Mouse (Mus musculus) lung, postnatal 0 days (tissue): ENCODE data around the gene Itgb5. TPM values are rescaled to one million over a fixed set of nuclear protein-coding genes. Genes with fewer than 3 reads are reported as not detected.

ENCODE experiments used
- ATAC-seq: fragments of 200-750 bp; cut with Nextera tagmentation; 2 replicates; pipeline ENCODE4 v1.8.0; 2017; ENCODE audit warnings: moderate library complexity
- DNase-seq: peaks from one replicate; pipeline ENCODE4 v3.0.0-alpha.2; 2016; ENCODE audit warnings: low spot score
- H3K27ac ChIP-seq: fragments of 300-500 bp; sonication (generic); 2 replicates; pipeline ENCODE4 v1.5.1; 2014; ENCODE audit warnings: antibody characterized with exemption, mild to moderate bottlenecking, low read length, mixed read lengths
- H3K27me3 ChIP-seq: fragments of 300-500 bp; sonication (generic); replicated peaks from 2 replicates; pipeline ENCODE4 v1.6.1; 2014; ENCODE audit warnings: low read length, mixed read lengths; ENCODE audit not compliant: insufficient read depth
- H3K36me3 ChIP-seq: fragments of 300-500 bp; sonication (generic); 2 replicates; pipeline ENCODE4 v1.6.1; 2014; ENCODE audit warnings: low read length, mixed read lengths; ENCODE audit not compliant: insufficient read depth
- H3K4me1 ChIP-seq: fragments of 300-500 bp; sonication (generic); 2 replicates; pipeline ENCODE4 v1.6.1; 2014; ENCODE audit warnings: antibody characterized with exemption, low read depth, low read length, mixed read lengths; ENCODE audit not compliant: insufficient read depth
- H3K4me2 ChIP-seq: fragments of 300-500 bp; sonication (generic); replicated peaks from 2 replicates; pipeline ENCODE4 v1.6.1; 2014; ENCODE audit warnings: low read depth, mild to moderate bottlenecking, low read length, moderate library complexity, mixed read lengths
- H3K4me3 ChIP-seq: fragments of 300-500 bp; sonication (generic); 2 replicates; pipeline ENCODE4 v1.5.1; 2014; ENCODE audit warnings: low read depth, low read length
- H3K9ac ChIP-seq: fragments of 300-500 bp; sonication (generic); replicated peaks from 2 replicates; pipeline ENCODE4 v1.6.1; 2014; ENCODE audit warnings: low read depth, mild to moderate bottlenecking
- H3K9me3 ChIP-seq: fragments of 300-500 bp; sonication (generic); 2 replicates; pipeline ENCODE4 v1.6.1; 2016; ENCODE audit warnings: low read length, mixed read lengths
- CTCF ChIP-seq: IDR thresholded peaks from 2 replicates; pipeline ENCODE4 v1.5.1; 2016; ENCODE audit warnings: antibody characterized with exemption, mild to moderate bottlenecking
- EP300 ChIP-seq: IDR thresholded peaks from 2 replicates; pipeline ENCODE4 v1.6.1; 2016; ENCODE audit warnings: antibody characterized with exemption, mild to moderate bottlenecking, control low read depth
- WGBS: fragments of 180-500 bp; shearing (Covaris S2); extraction: QIAGEN DNeasy Blood & Tissue Kit; methylation state at CpG from one replicate; pipeline ENCODE4 v1.1.7; 2014; 5-methylcytosine and 5-hydroxymethylcytosine counted together
- polyA plus RNA-seq: library from polyadenylated mRNA; unstranded; fragments of >200 nt; fragmentation: Nextera tagmentation; extraction: Ambion mirVana; gene quantifications from 2 replicates; pipeline ENCODE4 v1.2.1, GENCODE M21; 2015

Itgb5 gene
- polyA plus RNA-seq, 1 experiment from 2014 or later: 34.5 TPM

- no peak for DNase-seq
- no peaks in the 10 kb centered on the region for H3K27me3 ChIP-seq
- WGBS: 69% methylated on average over 3 of the region's 3 CpGs
- H3K4me3 ChIP-seq: no peak overlapping the region
- no peaks in the 10 kb centered on the region for H3K36me3 ChIP-seq
- no peak overlapping the region for H3K9ac ChIP-seq
- no peaks in the 10 kb centered on the region for H3K4me1 ChIP-seq
- TF ChIP-seq EP300: no peak
- peak; percentile 44 for TF ChIP-seq CTCF
- ATAC-seq: no peak
- H3K27ac ChIP-seq: no peak overlapping the region
- no peaks in the 10 kb centered on the region for H3K9me3 ChIP-seq
- no peak overlapping the region for H3K4me2 ChIP-seq
These were observed 19.5 kb upstream of the Itgb5 start for GRCm38 (mm10) chr16:33810002-33810401.

GRCm38 (mm10) chr16:33818413-33819165 is 10.9 kb upstream of the Itgb5 start:
- Histone ChIP-seq H3K4me1 (no peaks in the 10 kb centered on the region), H3K27ac (no peak overlapping the region), H3K36me3 (no peaks in the 10 kb centered on the region), H3K27me3 (no peaks in the 10 kb centered on the region), H3K9ac (no peak overlapping the region), H3K9me3 (no peaks in the 10 kb centered on the region), H3K4me3 (no peak overlapping the region), H3K4me2 (no peak overlapping the region)
- TF ChIP-seq CTCF (no peak), EP300 (no peak)
- WGBS: 76% methylated on average over 7 of the region's 7 CpGs
- ATAC-seq (no peak), DNase-seq (no peak)

GRCm38 (mm10) chr16:33820269-33821178 is 8.9 kb upstream of the Itgb5 start:
- ATAC-seq (peak; percentile 50), DNase-seq (peak; percentile 88)
- no peak overlapping the region for H3K4me3 ChIP-seq
- no peak overlapping the region for H3K27ac ChIP-seq
- 20% methylated on average over 17 of the region's 17 CpGs for whole genome bisulfite sequencing
- H3K9me3 ChIP-seq: no peaks in the 10 kb centered on the region
- H3K9ac ChIP-seq: no peak overlapping the region
- H3K4me2 ChIP-seq: no peak overlapping the region
- no peaks in the 10 kb centered on the region for H3K4me1 ChIP-seq
- TF ChIP-seq CTCF: peak; percentile 94
- TF ChIP-seq EP300: no peak
- H3K36me3 ChIP-seq: no peaks in the 10 kb centered on the region
- no peaks in the 10 kb centered on the region for H3K27me3 ChIP-seq

GRCm38 (mm10) chr16:33824603-33825002 is 4.9 kb upstream of the Itgb5 start:
- no peak overlapping the region for H3K27ac ChIP-seq
- TF ChIP-seq CTCF (no peak), EP300 (no peak)
- H3K4me2 ChIP-seq: no peak overlapping the region
- no peaks in the 10 kb centered on the region for H3K27me3 ChIP-seq
- no peak overlapping the region for H3K4me3 ChIP-seq
- H3K9me3 ChIP-seq: no peaks in the 10 kb centered on the region
- H3K9ac ChIP-seq: no peak overlapping the region
- 90% methylated on average over 6 of the region's 6 CpGs for WGBS
- H3K4me1 ChIP-seq: 0 out of 2 replicates have a peak, but pooled peaks cover 4% of the 10 kb centered on the region
- H3K36me3 ChIP-seq: no peaks in the 10 kb centered on the region
- ATAC-seq (no peak), DNase-seq (no peak)

- no peak overlapping the region for H3K4me3 ChIP-seq
- no peak overlapping the region for H3K4me2 ChIP-seq
- no peak overlapping the region for H3K27ac ChIP-seq
- ATAC-seq (no peak), DNase-seq (no peak)
- no peak overlapping the region for H3K9ac ChIP-seq
- no peaks in the 10 kb centered on the region for H3K36me3 ChIP-seq
- TF ChIP-seq CTCF: no peak
- TF ChIP-seq EP300: no peak
- H3K4me1 ChIP-seq: peaks cover 10% of the 10 kb centered on the region; the same call in 1 of the 2 replicates
- WGBS: 86% methylated on average over 7 of the region's 7 CpGs
- H3K9me3 ChIP-seq: no peaks in the 10 kb centered on the region
- no peaks in the 10 kb centered on the region for H3K27me3 ChIP-seq
These were observed 969 bp upstream of the Itgb5 start for GRCm38 (mm10) chr16:33828496-33828895.

- H3K4me3 ChIP-seq: peak overlapping the region; percentile 80
- TF ChIP-seq CTCF (no peak; the same call in 1 of the 2 replicates), EP300 (no peak)
- no peaks in the 10 kb centered on the region for H3K27me3 ChIP-seq
- under 1% methylated on average over 37 of the region's 76 CpGs for WGBS
- ATAC-seq (peak; percentile 75), DNase-seq (peak; percentile 61)
- no peaks in the 10 kb centered on the region for H3K9me3 ChIP-seq
- H3K36me3 ChIP-seq: no peaks in the 10 kb centered on the region
- H3K9ac ChIP-seq: peak overlapping the region; percentile 74
- peaks cover 13% of the 10 kb centered on the region; the same call in 1 of the 2 replicates for H3K4me1 ChIP-seq
- peak overlapping the region; percentile 71 for H3K27ac ChIP-seq
- H3K4me2 ChIP-seq: peak overlapping the region; percentile 98
These were observed 512 bp downstream of the Itgb5 start for GRCm38 (mm10) chr16:33829842-33830511.
